Mouse (Mus musculus) neural tube, embryonic 14.5 days (tissue): ENCODE results near the gene Ccnl2. TPM values are rescaled to one million over a fixed set of nuclear protein-coding genes. Genes with fewer than 3 reads are reported as not detected.

ENCODE experiments used
- ATAC-seq: fragments of 200-750 bp; cut with Nextera tagmentation; 2 replicates; pipeline ENCODE4 v1.8.0; 2017; ENCODE audit warnings: low read depth, mild to moderate bottlenecking, moderate TSS enrichment, moderate library complexity
- H3K27ac ChIP-seq: fragments of 300-500 bp; sonication (generic); 2 replicates; pipeline ENCODE4 v1.5.1; 2014; ENCODE audit warnings: low read depth, mild to moderate bottlenecking, control low read depth, low read length, moderate library complexity, mixed read lengths
- H3K27me3 ChIP-seq: fragments of 300-500 bp; sonication (generic); 2 replicates; pipeline ENCODE4 v1.6.1; 2014; ENCODE audit warnings: low read length; ENCODE audit not compliant: control insufficient read depth, insufficient read depth
- H3K36me3 ChIP-seq: fragments of 300-500 bp; sonication (generic); 2 replicates; pipeline ENCODE4 v1.6.1; 2014; ENCODE audit warnings: low read length, mixed read lengths; ENCODE audit not compliant: control insufficient read depth, insufficient read depth
- H3K4me1 ChIP-seq: fragments of 300-500 bp; sonication (generic); 2 replicates; pipeline ENCODE4 v1.6.1; 2014; ENCODE audit warnings: low read length; ENCODE audit not compliant: control insufficient read depth, insufficient read depth
- H3K4me2 ChIP-seq: fragments of 300-500 bp; sonication (generic); 2 replicates; pipeline ENCODE4 v1.6.1; 2014; ENCODE audit warnings: mild to moderate bottlenecking, low read depth, low read length, control low read depth
- H3K4me3 ChIP-seq: fragments of 300-500 bp; sonication (generic); 2 replicates; pipeline ENCODE4 v1.5.1; 2014; ENCODE audit warnings: low read depth, low read length, control low read depth, mixed read lengths
- H3K9ac ChIP-seq: fragments of 300-500 bp; sonication (generic); replicated peaks from 2 replicates; pipeline ENCODE4 v1.6.1; 2014; ENCODE audit warnings: low read depth, mild to moderate bottlenecking, control low read depth, low read length, mixed read lengths
- H3K9me3 ChIP-seq: fragments of 300-500 bp; sonication (generic); 2 replicates; pipeline ENCODE4 v1.6.1; 2016; ENCODE audit warnings: low read length; ENCODE audit not compliant: control insufficient read depth
- WGBS: fragments of 180-500 bp; shearing (Covaris S2); extraction: QIAGEN DNeasy Blood & Tissue Kit; methylation state at CpG from one replicate; pipeline ENCODE4 v1.1.7; 2014; 5-methylcytosine and 5-hydroxymethylcytosine counted together
- microRNA-seq: library from miRNA; unstranded; fragments of <30 nt; microRNA quantifications from one replicate; pipeline ENCODE4, GENCODE M21; 2016
- polyA plus RNA-seq: library from polyadenylated mRNA; unstranded; fragments of >200 nt; fragmentation: Nextera tagmentation; extraction: Ambion mirVana; gene quantifications from 2 replicates; pipeline ENCODE4 v1.2.1, GENCODE M21; 2014

The Ccnl2 gene
- polyA plus RNA-seq, 1 experiment from 2014 or later, result 153 TPM

- H3K4me3 ChIP-seq, result no peak overlapping the region
- no peak overlapping the region for H3K27ac ChIP-seq
- 95% methylated on average over 7 of the region's 7 CpGs for WGBS
- peaks cover 49% of the 10 kb centered on the region for H3K36me3 ChIP-seq
- no peak overlapping the region for H3K4me2 ChIP-seq
- no peak overlapping the region for H3K9ac ChIP-seq
- no peak for ATAC-seq
- no peaks in the 10 kb centered on the region for H3K9me3 ChIP-seq
- H3K4me1 ChIP-seq, result no peaks in the 10 kb centered on the region
- H3K27me3 ChIP-seq, result no peaks in the 10 kb centered on the region
These were observed 49.5 kb downstream of the Ccnl2 start for GRCm38 (mm10) chr4:155861787-155862186.

GRCm38 (mm10) chr4:155863001-155863400, 50.7 kb downstream of the Ccnl2 start, which contains the start of gene Tas1r3:
Gene Tas1r3 (minus strand): TSS chr4:155863362.
- no peak for ATAC-seq
- 80% methylated on average over 5 of the region's 5 CpGs for WGBS
- Histone ChIP-seq H3K27ac (no peak within 1 kb of the TSS), H3K4me3 (no peak within 1 kb of the TSS), H3K9ac (no peak within 1 kb of the TSS), H3K9me3 (no peaks in the 10 kb centered on the region), H3K4me1 (no peaks in the 10 kb centered on the region), H3K27me3 (no peaks in the 10 kb centered on the region), H3K4me2 (no peak within 1 kb of the TSS), H3K36me3 (peaks cover 42% of the 10 kb centered on the region)

GRCm38 (mm10) chr4:155868614-155869298, 56.5 kb downstream of the Ccnl2 start:
- no peaks in the 10 kb centered on the region for H3K27me3 ChIP-seq
- peaks cover 14% of the 10 kb centered on the region; the same call in 1 of the 2 replicates for H3K4me1 ChIP-seq
- peak overlapping the region; percentile 72 for H3K9ac ChIP-seq
- no peaks in the 10 kb centered on the region for H3K9me3 ChIP-seq
- peaks cover 27% of the 10 kb centered on the region for H3K36me3 ChIP-seq
- peak; percentile 60 for ATAC-seq
- H3K4me2 ChIP-seq, result peak overlapping the region; percentile 89
- H3K4me3 ChIP-seq, result peak overlapping the region; percentile 69
- H3K27ac ChIP-seq, result no peak overlapping the region; the same call in 1 of the 2 replicates
- WGBS, result 12% methylated on average over 22 of the region's 22 CpGs

GRCm38 (mm10) chr4:155869317-155870033, 57.2 kb downstream of the Ccnl2 start, which contains the start of the genes Cptp and Ints11:
Gene Cptp (minus strand): TSS chr4:155869440.
Gene Ints11 (plus strand): TSS chr4:155869546.
- Histone ChIP-seq H3K27ac (peak within 1 kb of the TSS; percentile 70), H3K4me2 (peak within 1 kb of the TSS; percentile 89), H3K36me3 (peaks cover 28% of the 10 kb centered on the region), H3K9me3 (no peaks in the 10 kb centered on the region), H3K9ac (peak within 1 kb of the TSS; percentile 72), H3K4me3 (peak within 1 kb of the TSS; percentile 69), H3K4me1 (peaks cover 14% of the 10 kb centered on the region; the same call in 1 of the 2 replicates), H3K27me3 (no peaks in the 10 kb centered on the region)
- under 1% methylated on average over 55 of the region's 63 CpGs for WGBS
- peak; percentile 96 for ATAC-seq

GRCm38 (mm10) chr4:155871404-155871803, 59.1 kb downstream of the Ccnl2 start:
- WGBS, result 95% methylated on average over 7 of the region's 7 CpGs
- Histone ChIP-seq H3K4me1 (peaks cover 14% of the 10 kb centered on the region; the same call in 1 of the 2 replicates), H3K27ac (no peak overlapping the region), H3K4me2 (no peak overlapping the region), H3K27me3 (no peaks in the 10 kb centered on the region), H3K36me3 (peaks cover 33% of the 10 kb centered on the region), H3K4me3 (no peak overlapping the region), H3K9ac (no peak overlapping the region), H3K9me3 (no peaks in the 10 kb centered on the region)
- ATAC-seq, result no peak

Small RNAs within 50 kb of the gene (microRNA-seq; reads per million reads assigned to microRNA genes)
- not detected for gene Gm27743

Other genes with a start within 250 kb of the Ccnl2 start
- 21.0 and 21.4 TPM in 2 replicates for gene Slc35e2, start 211.1 kb upstream of the Ccnl2 start, polyA plus RNA-seq
- gene Cdk11b, start 187.6 kb upstream of the Ccnl2 start, polyA plus RNA-seq, result 46.7 and 54.1 TPM in 2 replicates
- gene Gm10563, start 167.1 kb upstream of the Ccnl2 start, polyA plus RNA-seq, result not detected in 2 replicates
- 1.3 and 6.6 TPM in 2 replicates for gene Mmp23, start 159.1 kb upstream of the Ccnl2 start, polyA plus RNA-seq
- gene Mib2, start 143.3 kb upstream of the Ccnl2 start, polyA plus RNA-seq, result 35.5 and 36.8 TPM in 2 replicates
- gene Fndc10, start 118.1 kb upstream of the Ccnl2 start, polyA plus RNA-seq, result 8.5 and 10.4 TPM in 2 replicates
- 172 and 179 TPM in 2 replicates for gene Ssu72, start 107.7 kb upstream of the Ccnl2 start, polyA plus RNA-seq
- 6.8 and 9.6 TPM in 2 replicates for gene Tmem240, start 77.7 kb upstream of the Ccnl2 start, polyA plus RNA-seq
- 82.6 and 85.0 TPM in 2 replicates for gene Atad3a, start 51.4 kb upstream of the Ccnl2 start, polyA plus RNA-seq
- gene Vwa1, start 37.8 kb upstream of the Ccnl2 start, polyA plus RNA-seq, result 17.4 and 23.1 TPM in 2 replicates
- 0.92 and 1.2 TPM in 2 replicates for gene Tmem88b, start 26.6 kb upstream of the Ccnl2 start, polyA plus RNA-seq
- not detected in 2 replicates for gene Ankrd65, start 22.1 kb upstream of the Ccnl2 start, polyA plus RNA-seq
- gene Mrpl20, start 9.6 kb upstream of the Ccnl2 start, polyA plus RNA-seq, result 258 and 275 TPM in 2 replicates
- gene Aurkaip1, start 18.8 kb downstream of the Ccnl2 start, polyA plus RNA-seq, result 120 and 127 TPM in 2 replicates
- gene Mxra8, start 27.2 kb downstream of the Ccnl2 start, polyA plus RNA-seq, result 9.6 and 24.0 TPM in 2 replicates
- 14.0 and 16.1 TPM in 2 replicates for gene Dvl1, start 34.9 kb downstream of the Ccnl2 start, polyA plus RNA-seq
- 0.45 and 0.47 TPM in 2 replicates for gene Tas1r3, start 50.9 kb downstream of the Ccnl2 start, polyA plus RNA-seq
- 31.4 and 31.8 TPM in 2 replicates for gene Cptp, start 57.0 kb downstream of the Ccnl2 start, polyA plus RNA-seq
- gene Ints11, start 57.1 kb downstream of the Ccnl2 start, polyA plus RNA-seq, result 74.9 and 75.8 TPM in 2 replicates
- 53.4 and 57.4 TPM in 2 replicates for gene Pusl1, start 79.3 kb downstream of the Ccnl2 start, polyA plus RNA-seq
- gene Acap3, start 79.3 kb downstream of the Ccnl2 start, polyA plus RNA-seq, result 67.8 and 76.7 TPM in 2 replicates
- 123 and 124 TPM in 2 replicates for gene Ube2j2, start 131.3 kb downstream of the Ccnl2 start, polyA plus RNA-seq
- 10.5 and 11.5 TPM in 2 replicates for gene C1qtnf12, start 149.8 kb downstream of the Ccnl2 start, polyA plus RNA-seq
- 37.4 and 38.1 TPM in 2 replicates for gene B3galt6, start 180.2 kb downstream of the Ccnl2 start, polyA plus RNA-seq
- gene Sdf4, start 180.4 kb downstream of the Ccnl2 start, polyA plus RNA-seq, result 123 and 125 TPM in 2 replicates
- 0.20 and 0.70 TPM in 2 replicates for gene Tnfrsf4, start 201.4 kb downstream of the Ccnl2 start, polyA plus RNA-seq
- 1.5 and 2.7 TPM in 2 replicates for gene Tnfrsf18, start 213.7 kb downstream of the Ccnl2 start, polyA plus RNA-seq
- not detected in 2 replicates for gene Ttll10, start 246.9 kb downstream of the Ccnl2 start, polyA plus RNA-seq